Mouse (Mus musculus) erythroid progenitor cell, adult 5-6 weeks (primary cell): ENCODE results near the gene Trim43a. TPM values are rescaled to one million over a fixed set of nuclear protein-coding genes. Genes with fewer than 3 reads are reported as not detected.
"Not testable (repeated sequence)": the region's sequence is repeated elsewhere in the genome, so short reads cannot be mapped to it uniquely, and the experiment has no call there.

ENCODE experiments used
- ATAC-seq: replicated peaks from 2 replicates; pipeline ENCODE4 v1.8.0; 2016; ENCODE audit warnings: moderate number of reproducible peaks, mild to moderate bottlenecking, moderate TSS enrichment, inconsistent platforms; ENCODE audit not compliant: poor library complexity, low FRiP score, severe bottlenecking
- total RNA-seq, 2 experiments: library from RNA; stranded (forward) in 1 of 2; stranded (reverse) in 1 of 2; fragments of 150-400 nt in 1 of 2; fragments of 186-747, 209-891 nt in 1 of 2; gene quantifications; 2 replicates each; pipeline versions ENCODE4 v1.2.3 to v1.2.4; 2015 to 2017; ENCODE audit warnings: low replicate concordance in 2 of 2

Trim43a gene
- total RNA-seq (2015; ENCODE audit: low replicate concordance) (not detected in 2 replicates), total RNA-seq (2017; ENCODE audit: low replicate concordance) (not detected in 2 replicates)

GRCm38 (mm10) chr9:88580591-88580990, at the start of gene Trim43a:
Gene Trim43a (plus strand): TSS chr9:88580891.
- ATAC-seq, result not testable (repeated sequence)

- peak; percentile 61 for ATAC-seq
Measured at GRCm38 (mm10) chr9:88534093-88534492, 46.6 kb upstream of the Trim43a start.

GRCm38 (mm10) chr9:88539546-88540224, 41.0 kb upstream of the Trim43a start:
- ATAC-seq, result no peak

GRCm38 (mm10) chr9:88542816-88543215, 37.9 kb upstream of the Trim43a start:
- ATAC-seq, result no peak

GRCm38 (mm10) chr9:88545534-88545933, 35.2 kb upstream of the Trim43a start:
- ATAC-seq, result no peak

GRCm38 (mm10) chr9:88546166-88546565, 34.5 kb upstream of the Trim43a start:
- ATAC-seq, result peak; percentile 63

- no peak for ATAC-seq
Measured at GRCm38 (mm10) chr9:88546657-88547056, 34.0 kb upstream of the Trim43a start.

GRCm38 (mm10) chr9:88547270-88547669, 33.4 kb upstream of the Trim43a start:
- ATAC-seq, result peak; percentile 57

GRCm38 (mm10) chr9:88547851-88548613, 32.7 kb upstream of the Trim43a start, which contains the start of gene Zfp949:
Gene Zfp949 (plus strand): TSS chr9:88548020.
- peak; percentile 93 for ATAC-seq

- ATAC-seq, result no peak
Measured at GRCm38 (mm10) chr9:88548614-88548945, 32.1 kb upstream of the Trim43a start.

GRCm38 (mm10) chr9:88553071-88553470, 27.6 kb upstream of the Trim43a start:
- ATAC-seq, result no peak

- ATAC-seq, result no peak
Measured at GRCm38 (mm10) chr9:88558146-88558545, 22.5 kb upstream of the Trim43a start.

GRCm38 (mm10) chr9:88561476-88561875, 19.2 kb upstream of the Trim43a start:
- ATAC-seq, result not testable (repeated sequence)

- ATAC-seq, result not testable (repeated sequence)
Measured at GRCm38 (mm10) chr9:88570471-88570870, 10.2 kb upstream of the Trim43a start.

- ATAC-seq, result not testable (repeated sequence)
Measured at GRCm38 (mm10) chr9:88593708-88594107, 13.0 kb downstream of the Trim43a start.

- peak; percentile 96 for ATAC-seq
Measured at GRCm38 (mm10) chr9:88599206-88600162, 18.8 kb downstream of the Trim43a start.

GRCm38 (mm10) chr9:88625803-88626514, 45.3 kb downstream of the Trim43a start:
- not testable (repeated sequence) for ATAC-seq

- ATAC-seq, result not testable (repeated sequence)
Measured at GRCm38 (mm10) chr9:88638125-88638524, 57.4 kb downstream of the Trim43a start.
